Mouse (Mus musculus): ENCODE data around the gene T2. TPM values are rescaled to one million over a fixed set of nuclear protein-coding genes. Genes with fewer than 3 reads are reported as not detected.

T2 gene
- total RNA-seq, 2 experiments from 2014 or later = 0.87 to 0.89 TPM

GRCm38 (mm10) chr17:8413656-8414055, 57.9 kb downstream of the T2 start:
- no peak for DNase-seq (ENCODE audit: low spot score in 2 of 2)

GRCm38 (mm10) chr17:8415533-8415932, 59.7 kb downstream of the T2 start:
- no peak for DNase-seq (ENCODE audit: low spot score in 2 of 2)

GRCm38 (mm10) chr17:8416865-8417264, 61.1 kb downstream of the T2 start:
- DNase-seq (ENCODE audit: low spot score in 2 of 2) = no peak

GRCm38 (mm10) chr17:8420739-8421138, 64.9 kb downstream of the T2 start:
- no peak for DNase-seq (ENCODE audit: low spot score in 2 of 2)

GRCm38 (mm10) chr17:8421517-8421916, 65.7 kb downstream of the T2 start:
- no peak for DNase-seq (ENCODE audit: low spot score in 2 of 2)

GRCm38 (mm10) chr17:8423283-8423682, 67.5 kb downstream of the T2 start:
- peak; percentile 73 to 75 for DNase-seq (ENCODE audit: low spot score in 2 of 2)

GRCm38 (mm10) chr17:8429436-8429835, 73.6 kb downstream of the T2 start:
- no peak for DNase-seq (ENCODE audit: low spot score in 2 of 2)

- no peak for DNase-seq (ENCODE audit: low spot score in 2 of 2)
Measured at GRCm38 (mm10) chr17:8429896-8430295, 74.1 kb downstream of the T2 start.

- no peak for DNase-seq (ENCODE audit: low spot score in 2 of 2)
Measured at GRCm38 (mm10) chr17:8432179-8432800, 76.5 kb downstream of the T2 start.

GRCm38 (mm10) chr17:8433121-8433977, 77.6 kb downstream of the T2 start:
- DNase-seq (ENCODE audit: low spot score in 2 of 2) = no peak

GRCm38 (mm10) chr17:8433978-8434960, 78.5 kb downstream of the T2 start, which contains the start of gene T:
Gene T (plus strand): TSS chr17:8434423.
- DNase-seq (ENCODE audit: low spot score in 2 of 2) = no peak

GRCm38 (mm10) chr17:8436184-8436583, 80.4 kb downstream of the T2 start:
- DNase-seq (ENCODE audit: low spot score in 2 of 2) = no peak

GRCm38 (mm10) chr17:8444062-8444461, 88.3 kb downstream of the T2 start:
- DNase-seq (ENCODE audit: low spot score in 2 of 2) = no peak

GRCm38 (mm10) chr17:8447676-8448192, 91.9 kb downstream of the T2 start:
- DNase-seq (ENCODE audit: low spot score in 2 of 2) = no peak

- DNase-seq (ENCODE audit: low spot score in 2 of 2) = no peak
Measured at GRCm38 (mm10) chr17:8448324-8448723, 92.5 kb downstream of the T2 start.

GRCm38 (mm10) chr17:8455196-8455595, 99.4 kb downstream of the T2 start:
- no peak for DNase-seq (ENCODE audit: low spot score in 2 of 2)

- no peak for DNase-seq (ENCODE audit: low spot score in 2 of 2)
Measured at GRCm38 (mm10) chr17:8455601-8456000, 99.8 kb downstream of the T2 start.

- DNase-seq (ENCODE audit: low spot score in 2 of 2) = no peak
Measured at GRCm38 (mm10) chr17:8456856-8457460, 101.2 kb downstream of the T2 start.

- DNase-seq (ENCODE audit: low spot score in 2 of 2) = peak; percentile 66 to 73
Measured at GRCm38 (mm10) chr17:8461568-8461967, 105.8 kb downstream of the T2 start.

GRCm38 (mm10) chr17:8463482-8464128, 107.8 kb downstream of the T2 start:
- DNase-seq (ENCODE audit: low spot score in 2 of 2) = peak; percentile 66 to 76

Measured in layer of hippocampus, postnatal 10 days (tissue).